Mouse (Mus musculus) heart, embryonic 12.5 days (tissue): ENCODE measurements around the gene Kcnd2. TPM values are rescaled to one million over a fixed set of nuclear protein-coding genes. Genes with fewer than 3 reads are reported as not detected.
A peak's percentile ranks its signal among the peaks of the same experiment; 100 is the strongest.

Source experiments
- ATAC-seq: fragments of 200-750 bp; cut with Nextera tagmentation; 2 replicates; pipeline ENCODE4 v1.8.0; 2017; ENCODE audit warnings: moderate TSS enrichment, moderate library complexity; ENCODE audit not compliant: insufficient number of reproducible peaks, low FRiP score
- H3K27ac ChIP-seq: fragments of 300-500 bp; sonication (generic); 2 replicates; pipeline ENCODE4 v1.5.1; 2016; ENCODE audit warnings: mild to moderate bottlenecking, moderate library complexity; ENCODE audit not compliant: poor library complexity, severe bottlenecking
- H3K27me3 ChIP-seq: fragments of 300-500 bp; sonication (generic); replicated peaks from 2 replicates; pipeline ENCODE4 v1.6.1; 2016; ENCODE audit warnings: mild to moderate bottlenecking, moderate library complexity
- H3K36me3 ChIP-seq: fragments of 300-500 bp; sonication (generic); 2 replicates; pipeline ENCODE4 v1.6.1; 2016; ENCODE audit warnings: mild to moderate bottlenecking, moderate library complexity
- H3K4me1 ChIP-seq: fragments of 300-500 bp; sonication (generic); replicated peaks from 2 replicates; pipeline ENCODE4 v1.6.1; 2016; ENCODE audit warnings: mild to moderate bottlenecking
- H3K4me2 ChIP-seq: fragments of 300-500 bp; sonication (generic); 2 replicates; pipeline ENCODE4 v1.6.1; 2016; ENCODE audit warnings: mild to moderate bottlenecking, moderate library complexity
- H3K4me3 ChIP-seq: fragments of 300-500 bp; sonication (generic); 2 replicates; pipeline ENCODE4 v1.5.1; 2016; ENCODE audit warnings: mild to moderate bottlenecking
- H3K9ac ChIP-seq: fragments of 300-500 bp; sonication (generic); 2 replicates; pipeline ENCODE4 v1.6.1; 2016; ENCODE audit warnings: mild to moderate bottlenecking, moderate library complexity
- H3K9me3 ChIP-seq: fragments of 300-500 bp; sonication (generic); replicated peaks from 2 replicates; pipeline ENCODE4 v1.6.1; 2016; ENCODE audit warnings: mild to moderate bottlenecking, moderate library complexity
- WGBS: fragments of 180-500 bp; shearing (Covaris S2); methylation state at CpG from one replicate; pipeline ENCODE4 v1.1.7; 2016; 5-methylcytosine and 5-hydroxymethylcytosine counted together
- polyA plus RNA-seq: library from polyadenylated mRNA; unstranded; fragments of >200 nt; fragmentation: Nextera tagmentation; extraction: Ambion mirVana; gene quantifications from 2 replicates; pipeline ENCODE4 v1.2.1, GENCODE M21; 2016

The Kcnd2 gene
- polyA plus RNA-seq, 1 experiment from 2014 or later = 2.2 TPM

GRCm38 (mm10) chr6:21534820-21535219 is 319.5 kb downstream of the Kcnd2 start:
- WGBS = 20% methylated on average over 1 of the region's 1 CpGs
- ATAC-seq = no peak
- Histone ChIP-seq H3K9me3 (no peaks in the 10 kb centered on the region), H3K27ac (no peak overlapping the region), H3K36me3 (no peaks in the 10 kb centered on the region), H3K27me3 (no peaks in the 10 kb centered on the region), H3K4me2 (no peak overlapping the region), H3K4me3 (no peak overlapping the region), H3K4me1 (no peaks in the 10 kb centered on the region), H3K9ac (no peak overlapping the region)

GRCm38 (mm10) chr6:21551501-21551900 is 336.2 kb downstream of the Kcnd2 start:
- H3K9ac ChIP-seq = no peak overlapping the region
- H3K4me1 ChIP-seq = no peaks in the 10 kb centered on the region
- H3K4me3 ChIP-seq = no peak overlapping the region
- H3K4me2 ChIP-seq = no peak overlapping the region
- ATAC-seq = no peak
- H3K36me3 ChIP-seq = no peaks in the 10 kb centered on the region
- H3K27ac ChIP-seq = no peak overlapping the region
- H3K9me3 ChIP-seq = no peaks in the 10 kb centered on the region
- 63% methylated on average over 9 of the region's 9 CpGs for WGBS
- H3K27me3 ChIP-seq = no peaks in the 10 kb centered on the region

GRCm38 (mm10) chr6:21570964-21571363 is 355.7 kb downstream of the Kcnd2 start:
- 69% methylated on average over 6 of the region's 6 CpGs for WGBS
- H3K4me1 ChIP-seq = no peaks in the 10 kb centered on the region
- no peak overlapping the region for H3K4me2 ChIP-seq
- no peaks in the 10 kb centered on the region for H3K9me3 ChIP-seq
- H3K9ac ChIP-seq = no peak overlapping the region
- H3K27me3 ChIP-seq = no peaks in the 10 kb centered on the region
- H3K4me3 ChIP-seq = no peak overlapping the region
- H3K36me3 ChIP-seq = no peaks in the 10 kb centered on the region
- no peak for ATAC-seq
- H3K27ac ChIP-seq = no peak overlapping the region

- no peak overlapping the region for H3K9ac ChIP-seq
- no peak overlapping the region for H3K4me3 ChIP-seq
- H3K9me3 ChIP-seq = no peaks in the 10 kb centered on the region
- no peak for ATAC-seq
- H3K36me3 ChIP-seq = no peaks in the 10 kb centered on the region
- H3K27ac ChIP-seq = no peak overlapping the region
- H3K27me3 ChIP-seq = no peaks in the 10 kb centered on the region
- whole genome bisulfite sequencing = 70% methylated on average over 3 of the region's 3 CpGs
- no peaks in the 10 kb centered on the region for H3K4me1 ChIP-seq
- no peak overlapping the region for H3K4me2 ChIP-seq
Measured at GRCm38 (mm10) chr6:21590156-21590555, 374.9 kb downstream of the Kcnd2 start.

- WGBS = 69% methylated on average over 3 of the region's 3 CpGs
Measured at GRCm38 (mm10) chr6:21597424-21597823, 382.1 kb downstream of the Kcnd2 start.

GRCm38 (mm10) chr6:21609381-21610059 is 394.2 kb downstream of the Kcnd2 start:
- Histone ChIP-seq H3K9me3 (no peaks in the 10 kb centered on the region), H3K27me3 (no peaks in the 10 kb centered on the region), H3K36me3 (no peaks in the 10 kb centered on the region), H3K27ac (no peak overlapping the region), H3K9ac (no peak overlapping the region), H3K4me2 (no peak overlapping the region), H3K4me3 (no peak overlapping the region), H3K4me1 (no peaks in the 10 kb centered on the region)
- ATAC-seq = no peak
- 76% methylated on average over 7 of the region's 7 CpGs for WGBS

More at GRCm38 (mm10) chr6:21597424-21597823, 382.1 kb downstream of the Kcnd2 start:
- ATAC-seq = no peak
- H3K27me3 ChIP-seq = no peaks in the 10 kb centered on the region
- H3K4me2 ChIP-seq = no peak overlapping the region
- no peak overlapping the region for H3K4me3 ChIP-seq
- H3K27ac ChIP-seq = no peak overlapping the region
- H3K36me3 ChIP-seq = no peaks in the 10 kb centered on the region
- no peaks in the 10 kb centered on the region for H3K9me3 ChIP-seq
- H3K4me1 ChIP-seq = no peaks in the 10 kb centered on the region
- no peak overlapping the region for H3K9ac ChIP-seq

GRCm38 (mm10) chr6:21629989-21630388 is 414.7 kb downstream of the Kcnd2 start:
- H3K27ac ChIP-seq = no peak overlapping the region
- no peak overlapping the region for H3K4me3 ChIP-seq
- no peaks in the 10 kb centered on the region for H3K4me1 ChIP-seq
- 80% methylated on average over 4 of the region's 4 CpGs for WGBS
- no peak overlapping the region for H3K4me2 ChIP-seq
- H3K27me3 ChIP-seq = no peaks in the 10 kb centered on the region
- no peaks in the 10 kb centered on the region for H3K9me3 ChIP-seq
- no peaks in the 10 kb centered on the region for H3K36me3 ChIP-seq
- ATAC-seq = no peak
- H3K9ac ChIP-seq = no peak overlapping the region

GRCm38 (mm10) chr6:21655681-21656080 is 440.4 kb downstream of the Kcnd2 start:
- no peak overlapping the region for H3K9ac ChIP-seq
- H3K4me1 ChIP-seq = no peaks in the 10 kb centered on the region
- no peak for ATAC-seq
- no peaks in the 10 kb centered on the region for H3K36me3 ChIP-seq
- H3K4me2 ChIP-seq = no peak overlapping the region
- H3K27me3 ChIP-seq = no peaks in the 10 kb centered on the region
- no peaks in the 10 kb centered on the region for H3K9me3 ChIP-seq
- H3K27ac ChIP-seq = no peak overlapping the region
- no peak overlapping the region for H3K4me3 ChIP-seq

- 81% methylated on average over 6 of the region's 6 CpGs for WGBS
- no peaks in the 10 kb centered on the region for H3K36me3 ChIP-seq
- no peaks in the 10 kb centered on the region for H3K9me3 ChIP-seq
- no peak for ATAC-seq
- H3K9ac ChIP-seq = no peak overlapping the region
- no peak overlapping the region for H3K4me3 ChIP-seq
- H3K4me1 ChIP-seq = no peaks in the 10 kb centered on the region
- H3K27me3 ChIP-seq = no peaks in the 10 kb centered on the region
- H3K27ac ChIP-seq = no peak overlapping the region
- no peak overlapping the region for H3K4me2 ChIP-seq
Measured at GRCm38 (mm10) chr6:21664135-21664534, 448.8 kb downstream of the Kcnd2 start.

- H3K27ac ChIP-seq = no peak overlapping the region
- H3K4me2 ChIP-seq = no peak overlapping the region
- H3K36me3 ChIP-seq = no peaks in the 10 kb centered on the region
- H3K4me1 ChIP-seq = no peaks in the 10 kb centered on the region
- no peak overlapping the region for H3K9ac ChIP-seq
- no peaks in the 10 kb centered on the region for H3K27me3 ChIP-seq
- H3K9me3 ChIP-seq = no peaks in the 10 kb centered on the region
- no peak overlapping the region for H3K4me3 ChIP-seq
- ATAC-seq = no peak
- WGBS = 90% methylated on average over 4 of the region's 4 CpGs
Measured at GRCm38 (mm10) chr6:21664638-21665037, 449.3 kb downstream of the Kcnd2 start.

- no peaks in the 10 kb centered on the region for H3K27me3 ChIP-seq
- H3K36me3 ChIP-seq = no peaks in the 10 kb centered on the region
- no peak overlapping the region for H3K9ac ChIP-seq
- H3K4me2 ChIP-seq = peak overlapping the region; percentile 31
- 23% methylated on average over 6 of the region's 6 CpGs for WGBS
- no peaks in the 10 kb centered on the region for H3K9me3 ChIP-seq
- H3K4me1 ChIP-seq = 0 out of 2 replicates have a peak, but pooled peaks cover 6% of the 10 kb centered on the region
- no peak overlapping the region for H3K27ac ChIP-seq
- no peak; the same call in 1 of the 2 replicates for ATAC-seq
- no peak overlapping the region for H3K4me3 ChIP-seq
Measured at GRCm38 (mm10) chr6:21684252-21684651, 468.9 kb downstream of the Kcnd2 start.

GRCm38 (mm10) chr6:21686388-21686787 is 471.1 kb downstream of the Kcnd2 start:
- Histone ChIP-seq H3K4me2 (no peak overlapping the region), H3K27me3 (no peaks in the 10 kb centered on the region), H3K27ac (no peak overlapping the region), H3K4me1 (0 out of 2 replicates have a peak, but pooled peaks cover 6% of the 10 kb centered on the region), H3K9me3 (no peaks in the 10 kb centered on the region), H3K4me3 (no peak overlapping the region), H3K36me3 (no peaks in the 10 kb centered on the region), H3K9ac (no peak overlapping the region)
- 86% methylated on average over 1 of the region's 1 CpGs for WGBS
- no peak for ATAC-seq
